Mouse (Mus musculus): ENCODE measurements around the gene Lin28a. TPM values are rescaled to one million over a fixed set of nuclear protein-coding genes. Genes with fewer than 3 reads are reported as not detected.
A peak's percentile ranks its signal among the peaks of the same experiment; 100 is the strongest.

The Lin28a gene
- total and polyA plus RNA-seq, 3 experiments = 0.01 TPM; not detected in 2

- H3K27ac ChIP-seq (ENCODE audit: control insufficient read depth, low read depth, low read length) = no peak overlapping the region
- H3K4me1 ChIP-seq (ENCODE audit: control insufficient read depth in 1 of 2, insufficient read depth in 2 of 2, low read length in 2 of 2) = peaks cover 3 to 18% of the 10 kb centered on the region in 2 experiments
- H3K79me2 ChIP-seq (ENCODE audit: control insufficient read depth, insufficient read depth, low read length, poor library complexity) = no peaks in the 10 kb centered on the region
- TF ChIP-seq MYC (IDR thresholded peaks at IDR 0.05; ENCODE audit: low read depth, low read length) (no peak), NELFE (IDR thresholded peaks at IDR 0.05; ENCODE audit: low read depth, low read length) (no peak), POLR2AphosphoS5 (IDR thresholded peaks at IDR 0.05; ENCODE audit: borderline replicate concordance, low read depth, low read length) (no peak), ZNF384 (IDR thresholded peaks at IDR 0.05; ENCODE audit: low read depth, low read length) (no peak), MXI1 (IDR thresholded peaks at IDR 0.05; ENCODE audit: low read depth, low read length) (no peak), GABPA (IDR thresholded peaks at IDR 0.05; ENCODE audit: low read depth, low read length) (no peak), CHD2 (IDR thresholded peaks at IDR 0.05; ENCODE audit: low read length) (no peak), CHD1 (IDR thresholded peaks at IDR 0.05; ENCODE audit: low read depth, low read length) (no peak), ZC3H11A (IDR thresholded peaks at IDR 0.05; ENCODE audit: low read depth, low read length) (no peak), RCOR1 (IDR thresholded peaks at IDR 0.05; ENCODE audit: low read depth, low read length) (no peak)
- H3K36me3 ChIP-seq (ENCODE audit: control insufficient read depth in 1 of 2, insufficient read depth in 2 of 2, low read length in 2 of 2) = peaks cover 0 to 3% of the 10 kb centered on the region in 2 experiments; a peak in 2 of 4 replicates
- no peaks in the 10 kb centered on the region for H3K9me3 ChIP-seq (replicated peaks; ENCODE audit: insufficient read depth, low read length)
- no peaks in the 10 kb centered on the region for H3K27me3 ChIP-seq (ENCODE audit: control insufficient read depth in 1 of 2, insufficient read depth in 2 of 2, low read length in 2 of 2)
- no peak overlapping the region for H3K9ac ChIP-seq (ENCODE audit: control insufficient read depth, low read depth, low read length, poor library complexity, severe bottlenecking)
- no peak for DNase-seq (ENCODE audit: low read depth, low spot score)
- H3K4me3 ChIP-seq (ENCODE audit: control insufficient read depth in 1 of 2, insufficient read depth in 1 of 2, low read depth in 2 of 2, low read length in 2 of 2) = no peak overlapping the region
Observed at GRCm38 (mm10) chr4:134065431-134066004, 46.9 kb upstream of the Lin28a start.

GRCm38 (mm10) chr4:134062561-134062960 is 43.9 kb upstream of the Lin28a start:
- no peak for DNase-seq (ENCODE audit: low read depth, low spot score)
- peak overlapping the region; percentile 51 for H3K27ac ChIP-seq (ENCODE audit: control insufficient read depth, low read depth, low read length)
- H3K27me3 ChIP-seq (ENCODE audit: control insufficient read depth in 1 of 2, insufficient read depth in 2 of 2, low read length in 2 of 2) = no peaks in the 10 kb centered on the region
- no peaks in the 10 kb centered on the region for H3K9me3 ChIP-seq (replicated peaks; ENCODE audit: insufficient read depth, low read length)
- H3K4me3 ChIP-seq (ENCODE audit: control insufficient read depth in 1 of 2, insufficient read depth in 1 of 2, low read depth in 2 of 2, low read length in 2 of 2) = peak overlapping the region; percentile 43 to 53
- peaks cover 3 to 18% of the 10 kb centered on the region in 2 experiments for H3K4me1 ChIP-seq (ENCODE audit: control insufficient read depth in 1 of 2, insufficient read depth in 2 of 2, low read length in 2 of 2)
- no peaks in the 10 kb centered on the region for H3K79me2 ChIP-seq (ENCODE audit: control insufficient read depth, insufficient read depth, low read length, poor library complexity)
- peak overlapping the region; percentile 29 for H3K9ac ChIP-seq (ENCODE audit: control insufficient read depth, low read depth, low read length, poor library complexity, severe bottlenecking)
- H3K36me3 ChIP-seq (ENCODE audit: control insufficient read depth in 1 of 2, insufficient read depth in 2 of 2, low read length in 2 of 2) = peaks cover 0 to 3% of the 10 kb centered on the region in 2 experiments; a peak in 2 of 4 replicates
- TF ChIP-seq GATA1 (IDR thresholded peaks at IDR 0.05; ENCODE audit: low read depth, low read length) = peak; percentile 41; the same call in 1 of the 2 replicates
- TF ChIP-seq UBTF (IDR thresholded peaks at IDR 0.05; ENCODE audit: borderline replicate concordance, insufficient read depth, low read depth, low read length) = no peak
- TF ChIP-seq TCF12 (IDR thresholded peaks at IDR 0.05; ENCODE audit: low read depth, low read length) = peak; percentile 67; the same call in 1 of the 2 replicates
- TF ChIP-seq MAFK (IDR thresholded peaks at IDR 0.05; ENCODE audit: borderline replicate concordance, low read depth, low read length) = no peak
- peak; percentile 26; the same call in 1 of the 2 replicates for TF ChIP-seq TAL1 (IDR thresholded peaks at IDR 0.05; ENCODE audit: low read length)
- peak in 1 of 2 experiments; percentile 40; a peak in 3 of 4 replicates for TF ChIP-seq EP300 (IDR thresholded peaks at IDR 0.05; ENCODE audit: low read depth in 1 of 2, low read length in 2 of 2)
- TF ChIP-seq RCOR1 (IDR thresholded peaks at IDR 0.05; ENCODE audit: low read depth, low read length) = 0 out of 2 replicates have a peak, but pooled peaks have one; percentile 15
- TF ChIP-seq ETS1 (IDR thresholded peaks at IDR 0.05; ENCODE audit: low read depth, low read length) = peak; percentile 23; the same call in 1 of the 2 replicates

Measured in MEL (cell line).